Mouse (Mus musculus) right cerebral cortex, adult 2 months (tissue): Measurements from ENCODE around the gene Fam193b.
"Not testable (repeated sequence)": the region's sequence is repeated elsewhere in the genome, so short reads cannot be mapped to it uniquely, and the experiment has no call there.

ENCODE experiments used
- DNase-seq, 2 experiments: peaks; one replicate each; pipeline ENCODE4 v3.0.0; 2021 to 2022; ENCODE audit warnings: low spot score in 2 of 2

Gene Fam193b

GRCm38 (mm10) chr13:55571977-55572376 is 1.1 kb upstream of the Fam193b start:
- DNase-seq: no peak

GRCm38 (mm10) chr13:55570286-55570973 is 490 bp downstream of the Fam193b start:
- DNase-seq: peak; percentile 17 to 40

GRCm38 (mm10) chr13:55569726-55570285 is 1.1 kb downstream of the Fam193b start:
- peak; percentile 28 to 29 for DNase-seq

GRCm38 (mm10) chr13:55568524-55568923 is 2.4 kb downstream of the Fam193b start:
- not testable (repeated sequence) for DNase-seq

GRCm38 (mm10) chr13:55567949-55568348 is 3.0 kb downstream of the Fam193b start:
- DNase-seq: no peak

GRCm38 (mm10) chr13:55567001-55567400 is 3.9 kb downstream of the Fam193b start:
- DNase-seq: no peak

GRCm38 (mm10) chr13:55563266-55563879 is 7.5 kb downstream of the Fam193b start:
- DNase-seq: no peak

- no peak for DNase-seq
Observed at GRCm38 (mm10) chr13:55557499-55557898, 13.4 kb downstream of the Fam193b start.

GRCm38 (mm10) chr13:55555921-55556320 is 15.0 kb downstream of the Fam193b start:
- no peak for DNase-seq

GRCm38 (mm10) chr13:55549061-55549460 is 21.9 kb downstream of the Fam193b start:
- DNase-seq: no peak

- no peak for DNase-seq
Observed at GRCm38 (mm10) chr13:55548426-55548825, 22.5 kb downstream of the Fam193b start.

GRCm38 (mm10) chr13:55547916-55548315 is 23.0 kb downstream of the Fam193b start:
- no peak for DNase-seq

GRCm38 (mm10) chr13:55544792-55545191 is 26.1 kb downstream of the Fam193b start:
- DNase-seq: no peak

GRCm38 (mm10) chr13:55543447-55543846 is 27.5 kb downstream of the Fam193b start:
- no peak for DNase-seq

GRCm38 (mm10) chr13:55542891-55543290 is 28.0 kb downstream of the Fam193b start:
- no peak for DNase-seq

GRCm38 (mm10) chr13:55540933-55541332 is 30.0 kb downstream of the Fam193b start:
- DNase-seq: peak in 1 of 2 experiments; percentile 37

- DNase-seq: peak; percentile 100
Observed at GRCm38 (mm10) chr13:55536194-55537175, 34.4 kb downstream of the Fam193b start, which contains the start of gene Ddx41. Gene Ddx41, minus strand, starts transcription at chr13:55536658.

GRCm38 (mm10) chr13:55535796-55536193 is 35.1 kb downstream of the Fam193b start:
- DNase-seq: no peak

GRCm38 (mm10) chr13:55535191-55535590 is 35.7 kb downstream of the Fam193b start:
- no peak for DNase-seq

- no peak for DNase-seq
Observed at GRCm38 (mm10) chr13:55529198-55529915, 41.6 kb downstream of the Fam193b start, which contains the start of gene Dok3. Gene Dok3, minus strand, starts transcription at chr13:55529296.
